Mouse (Mus musculus): ENCODE measurements around the gene Taf3. TPM values are rescaled to one million over a fixed set of nuclear protein-coding genes. Genes with fewer than 3 reads are reported as not detected.
A peak's percentile ranks its signal among the peaks of the same experiment; 100 is the strongest.

The Taf3 gene
- polyA plus RNA-seq, 1 experiment from 2014 or later, result 15.4 TPM

DNA sequence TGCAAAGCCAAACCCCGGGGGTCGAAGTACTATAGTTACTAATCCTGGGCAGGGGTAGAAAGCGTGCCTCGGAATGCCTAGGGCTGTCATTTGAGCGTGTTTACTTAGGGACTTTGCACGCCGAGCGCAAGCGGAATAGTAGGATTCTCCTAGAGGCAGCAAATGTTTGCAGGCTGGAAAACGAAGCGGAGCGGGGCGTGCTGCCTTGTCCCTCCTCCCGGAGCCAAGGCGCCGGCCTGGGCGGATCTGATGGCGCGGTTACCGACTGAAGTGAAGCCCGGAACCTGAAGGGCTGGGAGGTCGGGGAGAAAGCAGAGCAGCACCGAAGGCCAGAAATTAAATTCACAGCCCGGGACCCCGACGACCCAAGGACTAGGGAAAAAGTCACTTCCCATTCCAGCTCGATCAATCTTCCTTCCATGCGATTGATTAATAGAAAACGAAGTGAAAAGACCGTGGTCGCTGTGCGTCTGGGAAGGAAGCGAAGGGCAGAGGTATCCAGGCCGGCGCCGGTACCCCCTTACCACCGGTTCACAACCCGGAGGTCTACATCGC lies 165.9 kb downstream of the Taf3 start:
- Histone ChIP-seq H3K27ac (replicated peaks) (no peak overlapping the region), H3K4me1 (peaks cover 64% of the 10 kb centered on the region), H3K4me3 (peak overlapping the region; percentile 55), H3K36me3 (no peaks in the 10 kb centered on the region), H3K9me3 (replicated peaks) (no peaks in the 10 kb centered on the region), H3K27me3 (ENCODE audit: low read depth, poor library complexity, severe bottlenecking) (peaks cover 97% of the 10 kb centered on the region)
- DNase-seq (ENCODE audit: low spot score), result peak; percentile 72
- under 1% methylated on average over 39 of the region's 39 CpGs for WGBS

DNA sequence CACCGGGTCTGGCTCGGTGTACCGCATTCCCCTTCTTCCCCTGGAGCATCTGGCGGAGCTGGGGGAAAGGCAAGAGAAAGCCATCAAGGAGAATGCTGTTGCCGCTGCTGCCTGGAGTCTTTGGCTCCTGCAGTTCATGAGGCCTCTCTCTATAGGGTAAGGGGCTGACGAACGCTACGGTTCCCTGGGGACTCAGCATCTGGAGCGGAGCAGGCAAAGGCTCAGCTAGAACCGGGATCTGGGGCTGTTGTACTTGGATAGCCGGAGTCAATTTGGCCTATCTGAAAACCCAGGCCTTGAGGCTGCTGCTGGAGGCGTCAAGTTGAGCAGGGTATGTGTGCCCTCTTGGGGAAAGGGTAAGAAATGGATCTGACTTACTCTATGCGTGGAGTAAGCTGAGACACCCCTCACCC lies 166.8 kb downstream of the Taf3 start:
- H3K36me3 ChIP-seq, result no peaks in the 10 kb centered on the region
- 1% methylated on average over 13 of the region's 13 CpGs for WGBS
- peak overlapping the region; percentile 55 for H3K4me3 ChIP-seq
- peak overlapping the region; percentile 64 for H3K27ac ChIP-seq (replicated peaks)
- peaks cover 71% of the 10 kb centered on the region for H3K4me1 ChIP-seq
- no peaks in the 10 kb centered on the region for H3K9me3 ChIP-seq (replicated peaks)
- DNase-seq (ENCODE audit: low spot score), result peak; percentile 71
- peaks cover 97% of the 10 kb centered on the region for H3K27me3 ChIP-seq (ENCODE audit: low read depth, poor library complexity, severe bottlenecking)

DNA sequence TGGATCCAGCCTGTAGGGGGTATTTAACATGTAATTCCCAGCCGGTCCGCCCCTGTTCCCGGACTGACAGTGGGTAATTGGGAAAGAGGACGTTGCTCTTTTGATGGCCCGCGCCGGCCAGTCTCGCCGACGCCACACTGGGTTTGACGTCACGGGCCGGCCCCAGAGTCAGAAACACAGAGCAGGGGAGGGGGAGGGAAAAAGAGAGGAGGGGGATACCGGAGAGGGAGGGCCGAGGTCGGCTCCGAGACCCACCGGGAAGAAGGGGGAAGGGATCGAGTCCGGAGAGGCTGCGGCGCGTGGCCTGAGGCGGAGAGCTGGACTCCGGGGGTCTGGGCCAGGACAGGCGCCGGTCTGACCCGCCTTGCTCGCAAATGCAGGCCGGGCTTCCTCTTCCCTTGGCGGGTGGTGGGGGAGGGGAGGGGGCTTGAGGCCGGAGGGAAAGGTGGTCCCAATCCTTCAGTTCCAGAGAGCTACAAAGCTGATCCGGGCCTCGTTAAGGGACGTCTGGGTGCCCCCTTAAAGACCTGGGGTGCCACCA lies 167.3 kb downstream of the Taf3 start, which contains the start of gene 4930412O13Rik:
4930412O13Rik (plus strand) TSS at position 202 of the 541 bp plus-strand sequence.
- Histone ChIP-seq H3K4me3 (peak within 1 kb of the TSS; percentile 60), H3K4me1 (peaks cover 71% of the 10 kb centered on the region), H3K9me3 (replicated peaks) (no peaks in the 10 kb centered on the region), H3K27me3 (ENCODE audit: low read depth, poor library complexity, severe bottlenecking) (peaks cover 97% of the 10 kb centered on the region), H3K27ac (replicated peaks) (peak within 1 kb of the TSS; percentile 64), H3K36me3 (no peaks in the 10 kb centered on the region)
- WGBS, result under 1% methylated on average over 34 of the region's 35 CpGs
- peak; percentile 72 for DNase-seq (ENCODE audit: low spot score)

DNA sequence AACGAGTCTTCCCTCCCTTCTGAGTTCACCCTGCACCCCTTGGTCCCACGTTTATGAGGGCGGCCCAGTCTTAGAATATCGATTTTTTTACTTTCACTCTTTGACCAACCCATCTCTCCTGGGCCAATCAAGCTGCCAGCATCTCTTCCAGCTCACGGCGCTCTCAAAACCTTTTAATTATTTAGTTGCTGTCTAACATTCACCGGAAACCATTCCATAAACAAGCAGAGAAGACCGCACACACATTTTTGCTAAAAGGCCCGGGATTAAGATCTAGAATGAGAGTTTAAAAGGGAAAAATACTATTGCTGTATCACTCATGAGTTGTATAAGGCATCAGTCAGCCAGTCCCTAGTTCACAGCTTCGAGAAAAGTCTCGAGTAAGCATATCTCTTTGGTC lies 168.1 kb downstream of the Taf3 start:
- Histone ChIP-seq H3K36me3 (no peaks in the 10 kb centered on the region), H3K4me1 (peaks cover 71% of the 10 kb centered on the region), H3K27ac (replicated peaks) (no peak overlapping the region), H3K4me3 (peak overlapping the region; percentile 60), H3K27me3 (ENCODE audit: low read depth, poor library complexity, severe bottlenecking) (peaks cover 97% of the 10 kb centered on the region), H3K9me3 (replicated peaks) (no peaks in the 10 kb centered on the region)
- DNase-seq (ENCODE audit: low spot score), result no peak
- 2% methylated on average over 11 of the region's 11 CpGs for WGBS

DNA sequence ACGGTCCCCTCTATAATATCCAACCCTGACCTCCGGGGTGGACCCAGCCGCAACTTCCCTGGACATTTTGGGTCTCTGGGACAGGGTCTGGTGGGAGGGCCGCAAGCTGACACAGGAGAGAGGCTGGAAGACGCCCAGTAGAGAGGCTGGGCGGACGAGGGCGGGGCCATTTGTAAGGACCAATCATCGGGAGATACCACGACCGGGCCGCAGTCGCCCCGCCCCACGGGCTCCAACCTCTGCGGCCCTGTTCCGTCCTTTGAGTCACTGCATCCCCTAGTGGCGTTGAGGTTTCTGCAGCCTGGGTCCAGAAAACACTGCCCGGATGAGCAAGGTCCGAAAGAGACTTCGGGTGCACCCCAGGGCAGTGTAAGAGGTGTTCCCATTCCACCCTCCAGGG lies 168.9 kb downstream of the Taf3 start:
- Histone ChIP-seq H3K27me3 (ENCODE audit: low read depth, poor library complexity, severe bottlenecking) (peaks cover 97% of the 10 kb centered on the region), H3K4me1 (peaks cover 74% of the 10 kb centered on the region), H3K4me3 (peak overlapping the region; percentile 60), H3K36me3 (no peaks in the 10 kb centered on the region), H3K9me3 (replicated peaks) (no peaks in the 10 kb centered on the region), H3K27ac (replicated peaks) (no peak overlapping the region; the same call in 1 of the 2 replicates)
- peak; percentile 96 for DNase-seq (ENCODE audit: low spot score)
- under 1% methylated on average over 21 of the region's 21 CpGs for WGBS

DNA sequence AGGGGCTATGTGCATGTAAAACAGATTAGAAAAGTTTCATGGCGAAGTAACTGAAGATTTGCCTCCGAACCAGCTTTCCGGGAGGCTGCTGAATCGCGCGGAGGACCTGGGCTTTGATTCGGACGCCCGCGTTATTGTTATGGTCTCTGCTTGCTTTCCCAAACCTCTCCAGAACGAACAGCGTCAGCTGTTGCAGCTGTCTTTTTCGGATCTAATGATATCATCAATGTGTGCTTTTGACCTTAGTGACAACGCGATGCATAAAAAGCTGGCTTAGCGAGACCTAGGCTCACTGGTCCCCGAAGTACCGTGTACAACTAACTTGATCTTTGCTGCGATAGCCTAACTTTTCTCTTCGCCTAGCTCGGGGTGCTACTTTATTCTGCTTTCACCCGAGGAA lies 169.3 kb downstream of the Taf3 start:
- WGBS, result under 1% methylated on average over 22 of the region's 22 CpGs
- Histone ChIP-seq H3K4me3 (peak overlapping the region; percentile 60), H3K9me3 (replicated peaks) (no peaks in the 10 kb centered on the region), H3K4me1 (peaks cover 74% of the 10 kb centered on the region), H3K27me3 (ENCODE audit: low read depth, poor library complexity, severe bottlenecking) (peaks cover 97% of the 10 kb centered on the region), H3K27ac (replicated peaks) (no peak overlapping the region; the same call in 1 of the 2 replicates), H3K36me3 (no peaks in the 10 kb centered on the region)
- DNase-seq (ENCODE audit: low spot score), result no peak

DNA sequence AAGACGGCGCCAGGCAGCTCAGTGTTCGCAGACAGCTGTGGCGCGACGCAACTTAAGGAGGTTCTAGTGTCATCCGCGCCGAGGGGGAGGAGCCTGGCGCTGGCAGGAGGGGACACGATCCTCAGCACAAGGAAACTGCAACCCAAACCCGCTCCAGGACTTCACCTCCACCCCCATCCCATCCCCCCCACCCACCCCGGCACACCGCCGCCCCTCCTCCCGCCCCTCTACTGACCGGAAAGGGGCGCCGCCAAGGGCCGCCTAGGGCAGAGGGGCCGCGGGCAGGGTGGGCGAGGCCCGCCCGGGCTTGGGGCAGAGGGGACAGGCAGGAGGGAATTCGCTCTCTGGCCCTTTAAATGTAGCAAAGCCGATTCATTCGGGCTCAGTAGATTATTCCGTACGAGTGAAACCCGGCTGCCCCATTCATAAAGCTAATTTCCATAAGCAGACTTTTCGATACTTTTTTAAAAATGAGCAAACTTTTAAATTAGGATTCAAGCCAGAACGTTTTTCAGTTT lies 169.8 kb downstream of the Taf3 start:
- peak; percentile 83 for DNase-seq (ENCODE audit: low spot score)
- under 1% methylated on average over 32 of the region's 33 CpGs for WGBS
- Histone ChIP-seq H3K36me3 (no peaks in the 10 kb centered on the region), H3K27me3 (ENCODE audit: low read depth, poor library complexity, severe bottlenecking) (peaks cover 97% of the 10 kb centered on the region), H3K4me1 (peaks cover 74% of the 10 kb centered on the region), H3K27ac (replicated peaks) (no peak overlapping the region; the same call in 1 of the 2 replicates), H3K4me3 (peak overlapping the region; percentile 60), H3K9me3 (replicated peaks) (no peaks in the 10 kb centered on the region)

DNA sequence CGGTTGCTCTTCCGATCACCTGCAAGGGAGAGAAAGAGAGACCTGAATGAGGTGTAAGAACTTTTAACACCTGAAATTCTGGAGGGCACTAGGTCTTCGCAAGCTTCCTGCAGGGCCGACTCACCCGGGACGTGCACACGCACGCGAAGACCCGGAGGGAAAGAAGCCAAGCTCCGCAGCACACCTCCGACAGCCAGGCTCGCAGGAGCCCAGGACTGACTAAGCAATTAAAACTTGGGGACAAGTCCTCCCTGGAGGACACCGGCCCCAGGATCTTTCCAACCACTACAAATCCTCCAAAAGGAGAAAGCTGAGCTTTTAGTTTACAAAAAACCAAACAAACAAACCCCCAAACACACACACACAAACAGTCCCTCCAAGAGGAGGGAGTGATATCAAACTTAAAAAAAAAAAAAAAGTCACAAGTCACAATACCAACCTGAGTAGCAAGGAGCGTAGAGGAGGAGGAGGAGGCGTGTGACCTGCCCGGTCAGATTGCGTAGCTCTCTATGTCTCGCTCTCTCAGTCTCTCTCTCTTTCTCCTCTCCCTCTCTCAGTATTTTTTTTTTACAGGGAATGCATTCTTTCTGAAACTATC lies 170.3 kb downstream of the Taf3 start:
- 0% methylated on average over 19 of the region's 19 CpGs for WGBS
- no peaks in the 10 kb centered on the region for H3K9me3 ChIP-seq (replicated peaks)
- peak; percentile 29 for DNase-seq (ENCODE audit: low spot score)
- H3K36me3 ChIP-seq, result no peaks in the 10 kb centered on the region
- H3K4me3 ChIP-seq, result peak overlapping the region; percentile 60
- peaks cover 74% of the 10 kb centered on the region for H3K4me1 ChIP-seq
- peaks cover 97% of the 10 kb centered on the region for H3K27me3 ChIP-seq (ENCODE audit: low read depth, poor library complexity, severe bottlenecking)
- no peak overlapping the region; the same call in 1 of the 2 replicates for H3K27ac ChIP-seq (replicated peaks)

DNA sequence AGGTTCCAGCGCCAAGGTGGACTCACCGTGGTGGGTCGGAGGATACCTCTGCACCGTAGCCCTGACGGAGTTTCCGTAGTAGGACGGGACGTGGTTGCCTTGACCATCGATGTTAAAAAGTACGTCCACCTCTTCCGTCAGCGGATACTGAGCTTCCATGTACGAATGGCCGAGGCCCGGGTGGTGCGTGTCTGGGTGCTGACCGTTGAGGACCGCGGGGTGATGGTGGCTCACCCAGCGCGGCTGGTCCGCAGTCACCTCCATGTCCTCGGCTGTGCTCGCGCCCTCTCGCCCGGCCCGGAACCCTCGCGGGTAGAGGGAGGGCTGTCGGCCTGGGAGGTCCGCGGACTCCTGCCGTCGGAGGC lies 171.1 kb downstream of the Taf3 start:
- H3K9me3 ChIP-seq (replicated peaks), result no peaks in the 10 kb centered on the region
- under 1% methylated on average over 35 of the region's 35 CpGs for WGBS
- peak overlapping the region; percentile 60 for H3K4me3 ChIP-seq
- no peaks in the 10 kb centered on the region for H3K36me3 ChIP-seq
- H3K27me3 ChIP-seq (ENCODE audit: low read depth, poor library complexity, severe bottlenecking), result peaks cover 97% of the 10 kb centered on the region
- peaks cover 74% of the 10 kb centered on the region for H3K4me1 ChIP-seq
- peak; percentile 61 for DNase-seq (ENCODE audit: low spot score)
- no peak overlapping the region for H3K27ac ChIP-seq (replicated peaks)

DNA sequence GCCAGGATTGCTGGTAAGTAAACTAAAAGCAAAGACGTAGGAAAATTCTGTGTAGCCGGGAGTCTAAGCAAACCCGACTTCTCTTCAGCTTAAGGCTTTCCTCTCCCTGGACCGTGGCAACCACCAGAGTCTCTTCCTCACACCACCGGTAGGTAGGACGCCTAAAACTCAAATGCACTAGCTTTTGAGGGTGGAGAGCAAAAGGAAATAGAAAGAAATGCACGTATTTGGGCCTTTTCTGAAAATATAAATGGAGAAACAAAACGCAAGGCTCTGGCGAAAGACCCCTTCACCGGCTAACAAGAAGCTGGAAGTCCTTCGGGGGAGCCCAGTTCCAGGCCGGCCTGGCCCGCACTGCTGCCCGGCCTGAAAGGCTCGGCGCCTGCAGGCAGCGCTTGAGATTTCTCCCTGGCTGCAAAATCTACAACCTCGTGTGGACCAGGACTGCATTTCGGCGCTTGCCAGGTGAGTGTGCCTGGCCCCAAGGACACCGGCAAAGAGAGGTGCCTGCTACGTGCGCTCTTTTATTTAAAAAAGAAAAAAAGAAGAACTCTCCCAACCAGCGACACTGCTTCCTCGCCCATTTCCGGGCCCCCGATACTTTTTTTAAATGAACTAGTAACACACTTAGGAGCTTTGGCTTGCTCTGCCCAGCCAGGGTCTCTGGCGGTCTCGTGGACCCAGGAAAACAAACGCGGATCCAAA lies 171.6 kb downstream of the Taf3 start:
- H3K4me3 ChIP-seq, result peak overlapping the region; percentile 60
- no peaks in the 10 kb centered on the region for H3K9me3 ChIP-seq (replicated peaks)
- peaks cover 97% of the 10 kb centered on the region for H3K27me3 ChIP-seq (ENCODE audit: low read depth, poor library complexity, severe bottlenecking)
- WGBS, result under 1% methylated on average over 31 of the region's 31 CpGs
- H3K36me3 ChIP-seq, result no peaks in the 10 kb centered on the region
- H3K4me1 ChIP-seq, result peaks cover 74% of the 10 kb centered on the region
- no peak overlapping the region for H3K27ac ChIP-seq (replicated peaks)
- DNase-seq (ENCODE audit: low spot score), result peak; percentile 54

DNA sequence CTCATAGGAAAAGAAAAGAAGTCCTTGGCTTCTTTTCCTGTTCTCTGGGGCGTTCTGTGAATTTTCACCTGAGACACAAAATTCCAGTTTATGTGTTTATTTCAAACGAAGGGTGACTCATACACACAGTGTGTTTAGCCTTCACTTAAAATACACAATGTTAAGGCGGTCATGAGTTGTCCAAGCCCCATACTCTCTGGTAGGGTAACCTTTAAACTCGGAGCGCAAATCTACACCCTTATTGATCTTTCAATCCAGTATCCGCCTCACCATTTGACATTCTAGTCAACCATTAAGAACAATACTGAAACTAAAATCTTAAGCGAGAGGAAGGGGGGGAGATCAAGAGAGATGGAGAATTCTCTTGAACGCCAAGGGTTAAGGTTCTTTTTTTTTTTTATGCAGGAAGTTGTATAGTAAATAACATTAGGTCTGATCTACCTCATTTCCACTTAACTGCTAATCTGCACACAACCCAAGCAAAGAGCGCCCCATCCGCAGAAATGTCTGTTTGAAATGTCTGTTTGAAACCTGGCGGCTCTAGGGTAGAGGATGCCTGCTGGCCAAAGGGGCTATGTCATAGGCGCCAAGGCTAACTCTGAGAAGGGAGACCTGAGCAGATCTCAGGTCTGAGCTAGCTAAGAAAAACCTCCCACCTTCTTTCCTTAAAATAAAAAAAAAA lies 172.6 kb downstream of the Taf3 start:
- H3K27me3 ChIP-seq (ENCODE audit: low read depth, poor library complexity, severe bottlenecking), result peaks cover 97% of the 10 kb centered on the region
- peak overlapping the region; percentile 60; the same call in 1 of the 2 replicates for H3K4me3 ChIP-seq
- 4% methylated on average over 12 of the region's 12 CpGs for WGBS
- H3K9me3 ChIP-seq (replicated peaks), result no peaks in the 10 kb centered on the region
- H3K36me3 ChIP-seq, result no peaks in the 10 kb centered on the region
- peaks cover 74% of the 10 kb centered on the region for H3K4me1 ChIP-seq
- DNase-seq (ENCODE audit: low spot score), result no peak
- H3K27ac ChIP-seq (replicated peaks), result no peak overlapping the region

DNA sequence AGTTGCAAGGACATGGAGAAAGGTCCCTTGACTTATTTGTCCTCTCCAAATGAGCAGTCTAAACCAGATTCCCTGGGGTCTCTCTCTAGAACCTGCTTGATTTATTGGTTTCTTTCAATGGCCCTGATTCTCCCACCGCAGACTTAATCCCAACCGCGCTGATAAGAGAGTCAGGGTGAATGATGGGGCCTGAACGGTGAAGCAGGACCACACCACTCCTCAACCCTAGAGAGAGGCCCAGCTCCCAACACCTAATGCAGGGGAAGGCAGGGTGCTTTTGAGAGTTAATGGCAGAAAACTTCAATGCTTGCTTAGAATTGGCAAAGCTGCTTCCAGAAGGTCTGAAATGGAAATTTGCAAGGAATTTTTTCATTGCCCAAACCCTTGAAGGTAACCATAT lies 173.2 kb downstream of the Taf3 start:
- 3% methylated on average over 4 of the region's 4 CpGs for WGBS
- Histone ChIP-seq H3K4me1 (peaks cover 74% of the 10 kb centered on the region), H3K36me3 (no peaks in the 10 kb centered on the region), H3K27ac (replicated peaks) (no peak overlapping the region), H3K27me3 (ENCODE audit: low read depth, poor library complexity, severe bottlenecking) (peaks cover 97% of the 10 kb centered on the region), H3K9me3 (replicated peaks) (no peaks in the 10 kb centered on the region), H3K4me3 (peak overlapping the region; percentile 40)
- DNase-seq (ENCODE audit: low spot score), result peak; percentile 32
